Mouse (Mus musculus) megakaryocyte-erythroid progenitor cell, adult 5 weeks (primary cell): ENCODE data around the gene AK157302. TPM values are rescaled to one million over a fixed set of nuclear protein-coding genes. Genes with fewer than 3 reads are reported as not detected.

Experiments
- polyA plus RNA-seq: library from polyadenylated mRNA; stranded (reverse); fragments of >175 nt; gene quantifications from 2 replicates; pipeline ENCODE4 v1.2.3, GENCODE M21; 2012

The AK157302 gene
- polyA plus RNA-seq = not detected in 2 replicates

DNA sequence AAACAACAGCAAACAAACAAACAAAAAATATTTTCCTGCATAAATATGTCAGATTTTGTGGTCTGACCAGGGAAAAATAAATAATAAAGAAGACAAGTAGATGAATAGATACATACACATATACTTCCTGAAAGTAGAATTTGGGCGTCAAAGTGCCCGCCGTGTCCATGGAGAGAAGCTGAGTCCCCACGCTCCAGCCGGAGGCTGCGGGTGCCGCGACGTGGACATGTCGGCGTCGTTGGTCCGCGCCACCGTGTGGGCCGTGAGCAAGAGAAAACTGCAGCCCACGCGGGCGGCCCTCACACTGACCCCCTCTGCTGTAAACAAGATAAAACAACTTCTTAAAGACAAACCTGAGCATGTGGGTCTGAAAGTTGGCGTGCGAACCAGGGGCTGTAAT lies at the start of gene AK157302:
TSS of gene AK157302 (plus strand) at position 144 of the 400 bp plus-strand sequence.

GRCm38 (mm10) chr13:21453449-21453848 lies 41.6 kb upstream of the AK157302 start, which contains the start of gene Zscan26:
Gene Zscan26 (minus strand): TSS chr13:21453730.

DNA sequence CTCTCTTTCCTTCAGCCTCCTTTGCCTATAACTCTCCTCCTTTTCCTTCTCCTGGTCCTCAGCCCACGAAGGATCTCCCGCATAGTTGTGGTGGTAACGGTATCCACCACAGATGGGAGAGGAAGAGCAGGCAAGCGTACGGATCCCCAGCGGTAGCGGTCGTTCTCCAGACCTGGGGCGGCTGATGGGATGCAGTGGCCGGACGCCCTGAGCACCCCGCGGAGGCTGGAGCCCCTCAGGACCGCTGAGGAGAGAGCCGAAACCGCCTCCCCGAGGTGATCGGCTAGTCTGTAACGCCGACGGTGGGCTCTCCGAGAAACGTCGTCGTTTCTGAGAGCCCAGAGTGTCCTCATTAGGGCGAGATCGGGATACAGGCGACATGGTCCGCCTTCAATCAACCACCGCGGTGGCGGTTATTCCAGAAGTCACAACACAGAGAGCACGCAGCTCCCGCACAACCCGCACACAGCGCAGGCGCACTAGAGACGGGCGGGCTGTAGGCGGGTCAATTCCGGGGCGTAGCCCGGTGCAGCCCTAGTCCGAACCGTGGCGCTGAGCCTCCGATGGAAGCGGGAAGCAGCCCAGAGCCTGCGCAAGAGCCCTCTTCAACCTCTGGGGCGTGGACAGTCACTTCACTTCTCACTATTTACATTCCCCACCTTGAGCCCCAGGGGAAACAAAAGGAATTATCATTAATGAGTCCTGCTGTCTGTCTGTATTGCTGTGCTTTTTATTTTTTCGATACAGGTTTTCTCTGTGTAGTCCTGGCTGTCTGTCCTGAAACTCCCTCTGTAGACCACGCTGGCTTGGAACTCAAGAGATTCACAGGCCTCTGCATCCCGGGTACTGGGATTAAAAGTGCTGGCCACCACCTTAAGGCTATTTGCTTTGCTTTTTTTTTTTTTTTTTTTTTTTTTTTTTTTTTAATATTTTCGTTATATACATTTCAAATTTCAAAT lies 26.7 kb upstream of the AK157302 start, which contains the start of gene Nkapl:
TSS of gene Nkapl (minus strand) at position 449 of the 959 bp plus-strand sequence.

DNA sequence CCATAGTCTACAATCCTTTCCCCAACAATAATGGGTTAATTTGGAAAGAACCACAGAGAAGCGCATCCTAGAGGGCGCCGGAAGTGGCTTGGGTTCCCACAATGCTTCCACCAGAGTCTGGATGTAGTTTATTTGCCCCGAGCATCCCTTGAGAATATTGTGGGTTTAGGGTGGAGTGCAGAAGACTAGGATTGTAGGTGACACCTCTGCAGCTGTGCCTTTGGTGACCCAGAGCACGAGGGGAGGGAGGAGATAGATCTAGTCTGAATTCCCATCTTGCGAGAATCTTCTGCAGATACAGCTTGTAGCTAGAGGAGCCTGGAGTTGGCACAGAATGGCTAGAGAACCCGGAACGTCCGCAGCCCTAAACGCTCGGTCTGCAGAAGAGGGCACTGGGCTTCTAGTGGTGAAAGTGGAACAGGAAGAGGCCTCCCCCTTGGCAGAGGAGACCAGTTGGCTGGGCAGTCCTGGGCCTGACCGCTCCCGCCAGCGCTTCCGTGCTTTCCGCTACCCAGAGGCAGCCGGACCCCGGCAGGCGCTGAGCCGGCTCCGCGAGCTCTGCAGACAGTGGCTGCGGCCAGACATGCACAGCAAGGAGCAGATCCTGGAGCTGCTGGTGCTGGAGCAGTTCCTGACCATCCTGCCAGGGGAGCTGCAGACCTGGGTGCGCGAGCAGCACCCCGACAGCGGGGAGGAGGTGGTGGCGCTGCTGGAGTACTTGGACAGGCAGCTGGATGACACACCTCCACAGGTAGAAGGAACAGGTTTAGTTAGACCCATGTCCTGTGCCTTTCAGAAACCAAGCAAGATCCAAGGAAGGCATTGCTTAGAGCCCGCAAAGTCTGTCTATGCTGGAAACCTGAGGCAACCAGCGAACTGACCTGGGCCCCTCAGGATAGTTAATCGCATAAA lies 16.0 kb upstream of the AK157302 start, which contains the start of the genes Zkscan4 and Gm10065:
TSS of gene Zkscan4 (plus strand) at position 149 of the 912 bp plus-strand sequence.
TSS of gene Gm10065 (minus strand) at position 683 of the 912 bp plus-strand sequence.

GRCm38 (mm10) chr13:21501182-21501581 lies 6.2 kb downstream of the AK157302 start, which contains the start of gene Gm11273:
Gene Gm11273 (minus strand): TSS chr13:21501418.

DNA sequence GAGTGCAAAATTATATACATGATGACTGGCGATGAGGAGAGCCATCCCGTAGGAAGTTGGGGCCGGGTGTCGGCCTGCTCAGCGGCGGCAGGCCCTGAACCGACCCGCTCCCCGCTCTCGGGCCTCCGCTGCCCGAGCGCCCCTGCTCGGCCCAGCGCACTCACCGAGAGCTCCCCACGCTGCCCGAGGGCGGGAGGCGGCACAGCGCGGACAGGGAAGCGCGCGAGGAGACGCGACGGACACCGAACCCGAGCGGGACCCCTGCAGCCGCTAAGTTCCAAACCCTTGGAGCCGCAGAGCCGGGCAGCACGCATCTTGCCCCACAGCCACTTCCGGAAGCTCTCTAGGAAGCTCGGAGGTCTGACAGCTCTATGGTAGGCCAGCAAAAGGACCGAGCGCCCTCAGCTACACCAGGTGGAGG lies 35.8 kb downstream of the AK157302 start, which contains the start of gene Zkscan8:
TSS of gene Zkscan8 (minus strand) at position 340 of the 421 bp plus-strand sequence.

GRCm38 (mm10) chr13:21542708-21543107 lies 47.7 kb downstream of the AK157302 start, which contains the start of gene Olfr1366:
Gene Olfr1366 (minus strand): TSS chr13:21542808.

Other genes with a start within 250 kb of the AK157302 start
- not detected in 2 replicates for gene Gpx5, start 202.5 kb upstream of the AK157302 start, polyA plus RNA-seq
- not detected in 2 replicates for gene Gpx6, start 183.1 kb upstream of the AK157302 start, polyA plus RNA-seq
- not detected in 2 replicates for gene Olfr1367, start 148.3 kb upstream of the AK157302 start, polyA plus RNA-seq
- gene Zscan12, start 132.4 kb upstream of the AK157302 start, polyA plus RNA-seq = 1.9 and 2.0 TPM in 2 replicates
- 4.7 and 4.8 TPM in 2 replicates for gene Zkscan3, start 92.5 kb upstream of the AK157302 start, polyA plus RNA-seq
- gene Pgbd1, start 54.2 kb upstream of the AK157302 start, polyA plus RNA-seq = 0.14 and 0.18 TPM in 2 replicates
- 2.0 and 2.2 TPM in 2 replicates for gene Zscan26, start 41.5 kb upstream of the AK157302 start, polyA plus RNA-seq
- 0.14 and 0.33 TPM in 2 replicates for gene Nkapl, start 26.7 kb upstream of the AK157302 start, polyA plus RNA-seq
- 0.16 TPM in 1 of 2 replicates, not detected in the other for gene Zkscan4, start 16.3 kb upstream of the AK157302 start, polyA plus RNA-seq
- gene Gm10065, start 15.8 kb upstream of the AK157302 start, polyA plus RNA-seq = not detected in 2 replicates
- gene Gm11273, start 6.2 kb downstream of the AK157302 start, polyA plus RNA-seq = 31.4 and 32.2 TPM in 2 replicates
- 1.0 and 1.8 TPM in 2 replicates for gene Zkscan8, start 35.9 kb downstream of the AK157302 start, polyA plus RNA-seq
- not detected in 2 replicates for gene Olfr1366, start 47.6 kb downstream of the AK157302 start, polyA plus RNA-seq
- not detected in 2 replicates for gene Olfr1535, start 64.7 kb downstream of the AK157302 start, polyA plus RNA-seq
- gene Olfr1364, start 86.5 kb downstream of the AK157302 start, polyA plus RNA-seq = not detected in 2 replicates
- gene Olfr1362, start 118.8 kb downstream of the AK157302 start, polyA plus RNA-seq = not detected in 2 replicates
- not detected in 2 replicates for gene Olfr11, start 147.3 kb downstream of the AK157302 start, polyA plus RNA-seq
- 0.03 TPM in 1 of 2 replicates, not detected in the other for gene Olfr1361, start 168.2 kb downstream of the AK157302 start, polyA plus RNA-seq
- not detected in 2 replicates for gene Olfr1360, start 182.2 kb downstream of the AK157302 start, polyA plus RNA-seq
- not detected in 2 replicates for gene Olfr1359, start 202.9 kb downstream of the AK157302 start, polyA plus RNA-seq
- gene Hist1h2bl, start 220.9 kb downstream of the AK157302 start, polyA plus RNA-seq = 1.1 and 2.1 TPM in 2 replicates
- 16.6 and 27.9 TPM in 2 replicates for gene Hist1h2ai, start 221.2 kb downstream of the AK157302 start, polyA plus RNA-seq
- gene Hist1h3h, start 222.4 kb downstream of the AK157302 start, polyA plus RNA-seq = 27.0 and 31.9 TPM in 2 replicates
- 1.7 and 4.9 TPM in 2 replicates for gene Hist1h2bm, start 226.8 kb downstream of the AK157302 start, polyA plus RNA-seq
- 2.5 and 5.2 TPM in 2 replicates for gene Hist1h4j, start 239.8 kb downstream of the AK157302 start, polyA plus RNA-seq